Mouse (Mus musculus) cerebellum, adult 9-11 months (tissue): ENCODE measurements around the gene Chml.
A peak's percentile ranks its signal among the peaks of the same experiment; 100 is the strongest.

Experiments
- DNase-seq: peaks from one replicate; pipeline ENCODE4 v3.0.0; 2022

Gene Chml

GRCm38 (mm10) chr1:175692246-175692996, at the start of gene Chml, which contains the start of gene Opn3:
TSS of gene Chml (minus strand) at chr1:175692901.
TSS of gene Opn3 (minus strand) at chr1:175692776.
- DNase-seq, result peak; percentile 98

- no peak for DNase-seq
These were observed 33.1 kb upstream of the Chml start for GRCm38 (mm10) chr1:175725771-175726170.

GRCm38 (mm10) chr1:175716832-175717231, 24.1 kb upstream of the Chml start:
- no peak for DNase-seq

GRCm38 (mm10) chr1:175712338-175712909, 19.7 kb upstream of the Chml start:
- no peak for DNase-seq

GRCm38 (mm10) chr1:175708013-175708412, 15.3 kb upstream of the Chml start:
- DNase-seq, result no peak

GRCm38 (mm10) chr1:175707599-175707998, 14.9 kb upstream of the Chml start:
- DNase-seq, result no peak

GRCm38 (mm10) chr1:175701145-175701544, 8.4 kb upstream of the Chml start:
- no peak for DNase-seq

- no peak for DNase-seq
These were observed 7.1 kb upstream of the Chml start for GRCm38 (mm10) chr1:175699796-175700195.

- DNase-seq, result no peak
These were observed 6.7 kb upstream of the Chml start for GRCm38 (mm10) chr1:175699375-175699774.

- no peak for DNase-seq
These were observed 5.6 kb upstream of the Chml start, which contains the start of gene Wdr64 for GRCm38 (mm10) chr1:175698293-175698692. TSS of gene Wdr64 (plus strand) at chr1:175698593.

- DNase-seq, result peak; percentile 59
These were observed 794 bp upstream of the Chml start for GRCm38 (mm10) chr1:175693429-175693960.

- DNase-seq, result no peak
These were observed 278 bp upstream of the Chml start for GRCm38 (mm10) chr1:175692997-175693361.

- DNase-seq, result no peak
These were observed 935 bp downstream of the Chml start for GRCm38 (mm10) chr1:175691686-175692245.

- no peak for DNase-seq
These were observed 11.7 kb downstream of the Chml start for GRCm38 (mm10) chr1:175680995-175681394.

GRCm38 (mm10) chr1:175677459-175677858, 15.2 kb downstream of the Chml start:
- no peak for DNase-seq

- no peak for DNase-seq
These were observed 17.6 kb downstream of the Chml start for GRCm38 (mm10) chr1:175675116-175675515.

- DNase-seq, result no peak
These were observed 19.0 kb downstream of the Chml start for GRCm38 (mm10) chr1:175673563-175674325.

- DNase-seq, result no peak
These were observed 21.1 kb downstream of the Chml start for GRCm38 (mm10) chr1:175671626-175672025.

GRCm38 (mm10) chr1:175670042-175670441, 22.7 kb downstream of the Chml start:
- no peak for DNase-seq

- DNase-seq, result no peak
These were observed 23.2 kb downstream of the Chml start for GRCm38 (mm10) chr1:175669456-175669855.

GRCm38 (mm10) chr1:175668666-175669405, 23.9 kb downstream of the Chml start:
- DNase-seq, result no peak

- no peak for DNase-seq
These were observed 32.8 kb downstream of the Chml start for GRCm38 (mm10) chr1:175659900-175660299.
